ENCODE assay signal across 8 mouse cellular contexts in genomic region chr11:69665961-69666664, GRCm38 (mm10). TPM values are rescaled to one million over a fixed set of nuclear protein-coding genes. Genes with fewer than 3 reads are reported as not detected.
DNase-seq lines count a peak whose midpoint lies in the region; ATAC-seq and TF ChIP-seq lines count a peak whose summit lies in the region.

Gene Cd68 (minus strand): TSS chr11:69666153.

- no peaks in the 10 kb centered on the region for H3K27me3 ChIP-seq in G1E (ENCODE audit: insufficient read depth, low read length)
- H3K27me3 ChIP-seq in heart, embryonic 14.5 days (ENCODE audit: control insufficient read depth, insufficient read depth, low read length), result no peaks in the 10 kb centered on the region
- H3K27me3 ChIP-seq in lung, postnatal 0 days (replicated peaks; ENCODE audit: insufficient read depth, low read length), result no peaks in the 10 kb centered on the region
- H3K27me3 ChIP-seq in splenic B cell, adult 2 months (ENCODE audit: control insufficient read depth, insufficient read depth, low read length, poor library complexity, severe bottlenecking), result no peaks in the 10 kb centered on the region

- H3K9ac ChIP-seq in heart, embryonic 14.5 days (ENCODE audit: low read length), result peak within 1 kb of the TSS; percentile 21; the same call in 1 of the 2 replicates
- no peak within 1 kb of the TSS for H3K9ac ChIP-seq in lung, postnatal 0 days (replicated peaks; ENCODE audit: low read depth)

- no peak for ATAC-seq in cerebellum, adult (ENCODE audit: insufficient number of reproducible peaks, low FRiP score, low TSS enrichment)
- 0 out of 2 replicates have a peak, but pooled peaks have one; percentile 2 for ATAC-seq in G1E (ENCODE audit: extremely low read depth, insufficient number of reproducible peaks, low FRiP score, poor library complexity, severe bottlenecking)
- ATAC-seq in heart, embryonic 14.5 days (ENCODE audit: insufficient number of reproducible peaks, insufficient read depth, low FRiP score, low read depth), result no peak
- peak; percentile 6; the same call in 1 of the 2 replicates for ATAC-seq in lung, postnatal 0 days

- WGBS in heart, embryonic 14.5 days, result 31% methylated on average over 7 of the region's 7 CpGs
- WGBS in lung, postnatal 0 days, result 27% methylated on average over 7 of the region's 7 CpGs

- no peaks in the 10 kb centered on the region for H3K9me3 ChIP-seq in G1E (replicated peaks)
- no peaks in the 10 kb centered on the region for H3K9me3 ChIP-seq in heart, embryonic 14.5 days (ENCODE audit: control insufficient read depth, low read length)
- H3K9me3 ChIP-seq in lung, postnatal 0 days (ENCODE audit: low read length), result no peaks in the 10 kb centered on the region

- no peak within 1 kb of the TSS for H3K4me2 ChIP-seq in heart, embryonic 14.5 days (ENCODE audit: low read length)
- H3K4me2 ChIP-seq in lung, postnatal 0 days (replicated peaks; ENCODE audit: low read depth, low read length), result no peak within 1 kb of the TSS

- TF ChIP-seq CTCF in G1E (IDR thresholded peaks at IDR 0.05; ENCODE audit: low read depth, low read length), result no peak
- no peak for TF ChIP-seq CTCF in lung, postnatal 0 days (IDR thresholded peaks at IDR 0.05)

- H3K36me3 ChIP-seq in G1E (replicated peaks), result peaks cover 77% of the 10 kb centered on the region
- peaks cover 76% of the 10 kb centered on the region for H3K36me3 ChIP-seq in heart, embryonic 14.5 days (ENCODE audit: control insufficient read depth, insufficient read depth, low read length)
- peaks cover 22% of the 10 kb centered on the region; the same call in 1 of the 2 replicates for H3K36me3 ChIP-seq in lung, postnatal 0 days (ENCODE audit: insufficient read depth, low read length)
- peaks cover 15% of the 10 kb centered on the region for H3K36me3 ChIP-seq in splenic B cell, adult 2 months (ENCODE audit: control insufficient read depth, insufficient read depth, low read length, poor library complexity, severe bottlenecking)

- no peak within 1 kb of the TSS for H3K4me3 ChIP-seq in G1E (ENCODE audit: low read depth, low read length)
- no peak within 1 kb of the TSS for H3K4me3 ChIP-seq in heart, embryonic 14.5 days (ENCODE audit: control insufficient read depth in 1 of 2, insufficient read depth in 1 of 2, low read depth in 1 of 2, low read length in 2 of 2)
- H3K4me3 ChIP-seq in lung, postnatal 0 days (ENCODE audit: low read depth, low read length), result no peak within 1 kb of the TSS

- DNase-seq in cerebellum, adult 9-11 months, result peak; percentile 34
- DNase-seq in G1E (ENCODE audit: low spot score), result peak; percentile 30
- DNase-seq in embryo, embryonic 11 days, result peak; percentile 50
- peak; percentile 60 for DNase-seq in layer of hippocampus, postnatal 10 days (ENCODE audit: low spot score in 2 of 2)
- DNase-seq in lung, postnatal 0 days (ENCODE audit: low spot score), result peak; percentile 89
- peak; percentile 91 for DNase-seq in splenic B cell, adult 2 months (ENCODE audit: low read depth, low spot score)

- 0 out of 4 replicates have a peak within 1 kb of the TSS, but pooled peaks have one; percentile 8 to 9 for H3K27ac ChIP-seq in heart, embryonic 14.5 days (replicated peaks in 1 of 2; ENCODE audit: control insufficient read depth in 1 of 2, insufficient read depth in 1 of 2, low read depth in 2 of 2, low read length in 2 of 2)
- peak within 1 kb of the TSS; percentile 20; the same call in 1 of the 2 replicates for H3K27ac ChIP-seq in lung, postnatal 0 days (ENCODE audit: low read length)

- H3K4me1 ChIP-seq in G1E (ENCODE audit: insufficient read depth, low read depth, low read length), result peaks cover 74% of the 10 kb centered on the region
- peaks cover 8 to 29% of the 10 kb centered on the region in 2 experiments for H3K4me1 ChIP-seq in heart, embryonic 14.5 days (ENCODE audit: control insufficient read depth in 2 of 2, insufficient read depth in 2 of 2, low read length in 2 of 2)
- H3K4me1 ChIP-seq in lung, postnatal 0 days (ENCODE audit: insufficient read depth, low read depth, low read length), result peaks cover 12% of the 10 kb centered on the region; the same call in 1 of the 2 replicates

- TF ChIP-seq EP300 in lung, postnatal 0 days (IDR thresholded peaks at IDR 0.05), result peak; percentile 63

RNA-seq across cellular contexts. Expression of gene Cd68, which starts in this region (rescaled TPM):
- total RNA-seq in G1E (2014; fragmentation: Nextera tagmentation) (3.5 TPM in 1 of 2 replicates, not detected in the other), G1E (2017) (5.0 and 6.1 TPM in 2 replicates)
- 2.2 and 2.3 TPM in 2 replicates for polyA plus RNA-seq in G1E (2012)
- polyA plus RNA-seq in heart, embryonic 14.5 days (2014; fragmentation: Nextera tagmentation; extraction: Ambion mirVana), result 12.1 and 14.4 TPM in 2 replicates
- 10 to 100 TPM in 1 of 2 experiments, 1 to 10 TPM in 1; 8.4 to 11.5 TPM for total RNA-seq in layer of hippocampus, postnatal 10 days (2021)
- 41.9 and 43.6 TPM in 2 replicates for polyA plus RNA-seq in lung, postnatal 0 days (2015; fragmentation: Nextera tagmentation; extraction: Ambion mirVana)

Comparison
In these comparisons a context has a peak if more than half of its experiments do, and no peak if none do; other contexts are left out.
1. DNase-seq: peak in every context shown above with its lines; median percentile 91 in splenic B cell, adult 2 months; 89 in lung, postnatal 0 days; 60 in layer of hippocampus, postnatal 10 days; 50 in embryo, embryonic 11 days; 34 in cerebellum, adult 9-11 months; 30 in G1E.
2. ATAC-seq: peak in G1E (single experiment) and lung, postnatal 0 days (single experiment); none in cerebellum, adult (single experiment) and heart, embryonic 14.5 days (single experiment).